Mouse (Mus musculus) heart, embryonic 14.5 days (tissue): ENCODE measurements at regions not wholly inside any gene's neighbourhood (a gene's known extent, or its start where the extent isn't known, plus 50 kb on each side); places are given as distances from the start of the nearest gene placed in this dataset.

Experiments used
- ATAC-seq: fragments of 200-750 bp; cut with Nextera tagmentation; 2 replicates; pipeline ENCODE4 v1.8.0; 2017; ENCODE audit warnings: low read depth, moderate TSS enrichment; ENCODE audit not compliant: insufficient number of reproducible peaks, insufficient read depth, low FRiP score
- H3K27ac ChIP-seq, 2 experiments: fragments of 200-500 bp in 1 of 2; fragments of 300-500 bp in 1 of 2; sonication (generic) in 1 of 2; replicated peaks in 1 of 2; 2 replicates each; pipeline ENCODE4 v1.5.1; 2012 to 2014; ENCODE audit warnings: low read depth in 2 of 2, low read length in 2 of 2, control low read depth in 1 of 2, mild to moderate bottlenecking in 1 of 2, mixed read lengths in 1 of 2; ENCODE audit not compliant: control insufficient read depth in 1 of 2, insufficient read depth in 1 of 2
- H3K27me3 ChIP-seq: fragments of 300-500 bp; sonication (generic); 2 replicates; pipeline ENCODE4 v1.6.1; 2014; ENCODE audit warnings: mild to moderate bottlenecking, low read length, control low read depth; ENCODE audit not compliant: control insufficient read depth, insufficient read depth
- H3K36me3 ChIP-seq: fragments of 300-500 bp; sonication (generic); 2 replicates; pipeline ENCODE4 v1.6.1; 2014; ENCODE audit warnings: mild to moderate bottlenecking, control low read depth, low read length, mixed read lengths; ENCODE audit not compliant: control insufficient read depth, insufficient read depth
- H3K4me1 ChIP-seq, 2 experiments: fragments of 200-500 bp in 1 of 2; fragments of 300-500 bp in 1 of 2; sonication (generic) in 1 of 2; 2 replicates each; pipeline ENCODE4 v1.6.1; 2012 to 2014; ENCODE audit warnings: low read length in 2 of 2, control low read depth in 1 of 2, mixed read lengths in 1 of 2; ENCODE audit not compliant: control insufficient read depth in 2 of 2, insufficient read depth in 2 of 2
- H3K4me2 ChIP-seq: fragments of 300-500 bp; sonication (generic); 2 replicates; pipeline ENCODE4 v1.6.1; 2014; ENCODE audit warnings: mild to moderate bottlenecking, low read length
- H3K4me3 ChIP-seq, 2 experiments: fragments of 200-500 bp in 1 of 2; fragments of 300-500 bp in 1 of 2; sonication (generic) in 1 of 2; 2 replicates each; pipeline ENCODE4 v1.5.1; 2012 to 2014; ENCODE audit warnings: low read length in 2 of 2, mild to moderate bottlenecking in 2 of 2, control low read depth in 1 of 2, low read depth in 1 of 2, moderate library complexity in 1 of 2; ENCODE audit not compliant: control insufficient read depth in 1 of 2, insufficient read depth in 1 of 2
- H3K9ac ChIP-seq: fragments of 300-500 bp; sonication (generic); 2 replicates; pipeline ENCODE4 v1.6.1; 2014; ENCODE audit warnings: mild to moderate bottlenecking, low read length
- H3K9me3 ChIP-seq: fragments of 300-500 bp; sonication (generic); 2 replicates; pipeline ENCODE4 v1.6.1; 2016; ENCODE audit warnings: low read length, control low read depth; ENCODE audit not compliant: control insufficient read depth
- WGBS: fragments of 180-500 bp; shearing (Covaris S2); extraction: QIAGEN DNeasy Blood & Tissue Kit; methylation state at CpG from one replicate; pipeline ENCODE4 v1.1.7; 2014; 5-methylcytosine and 5-hydroxymethylcytosine counted together

DNA sequence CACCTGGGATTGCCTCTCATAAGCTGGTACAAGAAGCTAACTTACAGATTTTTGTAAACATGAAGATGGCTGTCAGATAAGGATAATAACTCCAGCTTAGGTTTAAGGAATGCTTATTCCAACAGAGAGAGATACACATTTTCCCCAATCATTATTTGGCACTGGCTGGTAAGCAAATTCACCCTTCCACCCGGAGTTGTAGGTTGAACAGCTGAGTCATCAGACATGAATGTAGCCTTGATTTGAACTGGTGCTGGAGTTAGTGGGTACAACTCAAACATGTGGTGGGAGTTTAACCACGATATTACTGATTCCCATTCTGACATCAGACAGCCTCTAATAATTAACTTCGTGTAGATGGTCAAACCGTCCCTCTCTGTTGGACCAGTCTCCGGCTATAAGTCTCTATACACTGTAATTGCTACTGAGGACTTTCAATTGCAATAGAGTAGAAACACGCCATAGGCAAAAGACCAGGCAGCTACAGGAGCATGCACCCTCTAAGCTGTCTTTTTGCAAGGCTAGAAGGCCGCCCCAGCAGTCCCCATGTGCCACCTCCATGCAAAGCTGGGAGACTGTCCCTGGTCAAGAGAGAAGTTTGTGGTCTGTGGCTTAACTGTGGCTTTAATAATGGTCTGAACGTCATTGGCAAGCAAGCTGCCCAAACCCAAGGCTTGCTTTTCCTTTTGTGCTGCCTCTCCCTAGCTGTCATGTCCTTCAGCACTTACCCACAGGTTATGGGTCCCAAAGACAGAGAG lies 868.4 kb downstream of the Zfp704 start:
- Histone ChIP-seq H3K27ac (no peak overlapping the region), H3K27me3 (no peaks in the 10 kb centered on the region)

DNA sequence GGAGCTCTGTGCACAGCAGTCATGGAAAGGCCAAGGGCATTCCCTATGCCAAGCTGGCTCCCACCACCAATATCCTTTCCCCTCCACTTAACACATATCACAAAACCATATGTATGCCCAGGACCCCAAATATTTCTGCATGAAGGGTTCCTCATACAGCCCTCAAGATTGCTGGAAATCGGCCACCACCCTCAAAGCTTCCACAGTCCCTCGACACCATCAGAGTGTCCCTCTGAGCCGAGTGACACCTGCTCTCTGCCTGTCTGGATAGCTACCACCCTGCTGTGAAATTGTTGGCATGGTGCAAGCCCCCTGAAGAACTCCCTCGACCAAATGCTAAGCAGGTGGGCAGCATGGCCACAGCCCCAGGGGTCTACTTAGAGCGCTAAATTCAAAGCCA lies 869.2 kb downstream of the Zfp704 start:
- Histone ChIP-seq H3K9ac (no peak overlapping the region), H3K36me3 (no peaks in the 10 kb centered on the region), H3K27me3 (no peaks in the 10 kb centered on the region), H3K27ac (no peak overlapping the region), H3K9me3 (no peaks in the 10 kb centered on the region), H3K4me1 (peaks cover 32 to 34% of the 10 kb centered on the region in 2 experiments), H3K4me3 (no peak overlapping the region), H3K4me2 (no peak overlapping the region)
- no peak for ATAC-seq
- WGBS: 68% methylated on average over 5 of the region's 5 CpGs

More for the DNA sequence above, 868.4 kb downstream of the Zfp704 start:
- WGBS: 75% methylated on average over 8 of the region's 8 CpGs
- Histone ChIP-seq H3K4me1 (peaks cover 25 to 28% of the 10 kb centered on the region in 2 experiments), H3K4me3 (no peak overlapping the region), H3K9me3 (no peaks in the 10 kb centered on the region), H3K9ac (no peak overlapping the region), H3K36me3 (no peaks in the 10 kb centered on the region), H3K4me2 (no peak overlapping the region)
- no peak for ATAC-seq

DNA sequence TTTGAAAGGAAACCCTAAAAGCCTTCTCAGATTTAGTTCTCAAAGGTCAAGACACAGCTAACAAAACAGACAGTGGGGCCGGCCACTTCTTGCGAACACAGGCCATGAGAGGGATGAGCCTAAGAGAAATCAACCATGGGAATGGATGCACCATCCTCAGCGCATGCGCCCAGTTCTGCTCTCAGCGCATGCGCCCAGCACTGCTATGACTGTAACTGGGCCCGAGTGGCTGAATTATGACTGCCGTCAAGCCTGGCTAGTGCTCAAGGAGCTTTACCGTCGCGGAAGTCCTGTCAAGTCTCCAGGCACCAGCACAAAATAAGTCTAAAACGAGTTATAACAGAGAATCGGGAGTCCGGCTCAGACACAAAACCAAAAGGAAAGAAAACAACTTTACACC lies 870.6 kb downstream of the Zfp704 start:
- Histone ChIP-seq H3K27ac (no peak overlapping the region), H3K36me3 (no peaks in the 10 kb centered on the region), H3K9ac (no peak overlapping the region), H3K4me1 (peaks cover 24 to 32% of the 10 kb centered on the region in 2 experiments), H3K9me3 (no peaks in the 10 kb centered on the region), H3K4me2 (no peak overlapping the region), H3K27me3 (no peaks in the 10 kb centered on the region; the same call in 1 of the 2 replicates), H3K4me3 (no peak overlapping the region)
- WGBS: 88% methylated on average over 14 of the region's 14 CpGs
- no peak for ATAC-seq

DNA sequence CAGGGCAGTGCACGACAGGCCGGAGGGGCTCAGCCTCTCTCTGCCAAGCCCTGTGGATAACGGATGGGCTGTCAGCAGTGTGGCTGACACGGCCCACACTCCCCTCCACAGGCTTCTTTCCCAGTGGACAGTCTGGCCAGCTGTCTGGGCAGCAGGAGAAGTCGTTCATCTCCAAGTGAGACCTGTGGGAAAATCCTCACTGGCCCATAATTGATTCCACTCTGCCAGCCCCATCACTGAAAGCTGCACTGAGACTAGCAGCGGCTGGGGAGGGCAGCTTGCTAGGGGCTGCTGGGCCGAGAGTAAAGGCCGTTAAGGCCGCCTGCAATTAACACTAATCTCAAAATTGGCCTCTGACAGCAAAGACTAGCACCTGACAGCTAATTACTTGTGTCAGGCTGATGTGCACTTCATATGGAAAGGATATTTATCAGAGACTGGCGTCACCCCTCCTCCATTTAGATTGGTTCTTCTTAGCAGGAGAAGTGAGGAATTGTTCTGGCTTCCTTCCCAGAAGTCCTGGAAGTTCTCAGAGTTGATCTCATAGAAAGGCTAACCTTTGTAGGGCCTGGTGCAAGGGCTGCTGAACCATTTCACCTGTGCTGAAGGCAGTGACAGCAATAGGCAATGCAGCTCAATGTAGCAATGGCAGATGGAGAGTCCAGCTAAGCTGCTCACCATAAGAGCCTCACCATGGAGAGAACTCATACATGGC lies 873.5 kb downstream of the Zfp704 start:
- Histone ChIP-seq H3K9ac (no peak overlapping the region), H3K27ac (peak overlapping the region; percentile 26 to 47), H3K36me3 (no peaks in the 10 kb centered on the region), H3K4me2 (peak overlapping the region; percentile 1; the same call in 1 of the 2 replicates), H3K4me1 (peaks cover 24 to 25% of the 10 kb centered on the region in 2 experiments), H3K4me3 (no peak overlapping the region), H3K27me3 (no peaks in the 10 kb centered on the region; the same call in 1 of the 2 replicates), H3K9me3 (no peaks in the 10 kb centered on the region)
- peak; percentile 44; the same call in 1 of the 2 replicates for ATAC-seq
- WGBS: 8% methylated on average over 10 of the region's 10 CpGs

DNA sequence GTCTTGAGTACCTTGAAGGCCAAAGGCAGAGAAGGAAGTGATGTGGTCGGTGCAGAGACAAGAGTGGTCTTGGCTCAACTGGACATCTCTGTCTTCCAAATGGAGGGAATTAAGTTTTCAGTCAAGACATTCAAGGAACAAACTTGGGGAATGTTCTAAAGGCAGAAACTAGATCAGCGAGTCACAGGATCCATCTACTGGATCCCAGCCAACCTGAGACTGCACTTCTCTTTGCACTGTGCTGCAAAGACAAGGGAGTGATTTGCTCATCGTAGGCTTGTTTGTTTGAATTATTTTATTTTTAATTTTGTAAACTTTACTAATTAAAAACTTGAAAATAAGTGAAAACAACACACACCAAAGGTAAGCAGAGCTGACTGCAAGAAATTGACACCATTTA lies 875.8 kb downstream of the Zfp704 start:
- no peak overlapping the region for H3K9ac ChIP-seq
- peaks cover 16% of the 10 kb centered on the region in 2 experiments for H3K4me1 ChIP-seq
- no peak overlapping the region for H3K4me2 ChIP-seq
- no peaks in the 10 kb centered on the region; the same call in 1 of the 2 replicates for H3K27me3 ChIP-seq
- no peak overlapping the region for H3K4me3 ChIP-seq
- no peaks in the 10 kb centered on the region for H3K9me3 ChIP-seq
- no peak overlapping the region for H3K27ac ChIP-seq
- no peaks in the 10 kb centered on the region for H3K36me3 ChIP-seq
- ATAC-seq: no peak
- WGBS: 56% methylated on average over 3 of the region's 3 CpGs

DNA sequence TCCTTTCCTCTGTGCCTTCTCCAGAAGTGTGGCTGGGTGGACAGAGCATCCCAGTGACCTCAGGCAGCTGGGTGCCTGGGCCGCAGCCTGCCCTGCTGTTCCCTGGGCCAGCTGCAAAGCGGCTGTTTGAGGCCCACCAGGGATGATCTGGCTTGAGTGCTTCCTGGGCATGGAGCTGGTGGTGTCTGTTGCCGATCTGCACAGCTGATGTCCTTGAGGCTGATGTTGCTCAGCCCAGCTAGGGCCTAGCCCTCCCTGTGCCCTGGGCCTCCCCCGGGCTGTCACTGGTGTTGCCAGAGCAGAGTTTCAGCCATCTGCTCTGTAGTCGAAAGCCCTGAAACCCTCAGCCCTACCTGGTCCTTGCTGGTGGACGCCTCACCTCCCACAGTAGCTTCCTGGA lies 878.5 kb downstream of the Zfp704 start:
- Histone ChIP-seq H3K9ac (no peak overlapping the region), H3K27ac (no peak overlapping the region), H3K9me3 (no peaks in the 10 kb centered on the region), H3K4me1 (peaks cover 6 to 7% of the 10 kb centered on the region in 2 experiments), H3K27me3 (no peaks in the 10 kb centered on the region; the same call in 1 of the 2 replicates), H3K4me3 (no peak overlapping the region), H3K4me2 (no peak overlapping the region), H3K36me3 (no peaks in the 10 kb centered on the region)
- WGBS: 61% methylated on average over 6 of the region's 6 CpGs
- no peak for ATAC-seq

DNA sequence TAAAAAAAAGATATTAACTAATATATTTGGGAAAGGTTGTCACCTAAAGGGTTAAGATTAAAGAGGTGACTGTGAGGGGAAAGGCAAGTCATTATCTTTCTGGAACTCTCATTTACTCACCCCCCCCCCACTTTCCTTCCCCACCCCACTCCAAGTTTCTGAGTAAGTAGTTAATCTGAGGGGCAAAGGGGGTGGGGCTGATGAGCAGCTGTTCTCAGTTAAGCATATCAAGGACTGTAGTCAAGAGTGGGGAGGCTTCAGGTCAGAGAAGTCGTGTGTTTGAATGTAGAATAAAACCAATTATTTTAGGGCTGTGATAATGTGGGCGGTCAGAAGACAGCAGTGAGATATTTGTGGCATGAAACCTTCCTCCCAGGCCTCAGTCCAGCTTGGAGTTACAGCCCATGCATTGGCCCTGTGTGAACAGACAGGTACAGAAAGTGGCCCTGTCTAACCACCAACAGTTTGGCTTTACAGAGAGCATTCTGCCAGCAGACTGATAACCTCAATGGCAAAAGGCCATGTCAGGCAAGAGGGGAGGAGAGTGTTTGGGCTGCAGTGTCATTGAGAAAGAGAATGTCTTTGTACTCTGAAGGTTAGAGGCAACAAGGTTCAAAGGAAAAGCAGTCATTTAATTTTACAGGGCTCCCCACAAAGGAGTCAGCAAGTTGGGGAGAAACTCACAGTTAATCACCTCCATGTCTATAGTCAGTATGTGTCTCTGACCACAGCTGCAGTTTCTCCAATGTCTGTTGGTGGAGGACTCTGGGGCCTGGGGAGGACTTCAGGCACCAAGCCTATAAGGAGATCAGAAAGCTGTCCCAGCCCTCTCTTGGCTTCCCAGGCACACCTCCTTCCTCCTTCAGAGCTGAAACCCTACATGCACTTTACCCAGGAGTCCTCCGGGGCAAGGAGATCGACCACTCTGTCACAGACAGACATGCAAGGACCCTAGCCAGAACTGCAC lies 888.0 kb downstream of the Zfp704 start:
- 47% methylated on average over 4 of the region's 4 CpGs for WGBS
- ATAC-seq: no peak

More for the DNA sequence above, 888.0 kb downstream of the Zfp704 start:
- H3K4me3 ChIP-seq: no peak overlapping the region
- no peaks in the 10 kb centered on the region for H3K9me3 ChIP-seq
- no peaks in the 10 kb centered on the region for H3K36me3 ChIP-seq
- no peak overlapping the region for H3K27ac ChIP-seq
- H3K4me1 ChIP-seq: peaks cover 23 to 35% of the 10 kb centered on the region in 2 experiments
- no peak overlapping the region for H3K9ac ChIP-seq
- no peaks in the 10 kb centered on the region for H3K27me3 ChIP-seq
- no peak overlapping the region for H3K4me2 ChIP-seq
